ENCODE assay signal across 14 mouse cellular contexts in genomic region chr2:118873018-118873417, GRCm38 (mm10).
"Had no signal": no experiment of that assay in that cellular context is flagged by ENCODE, and none has a peak within 500 bp of the region (broad histone marks: within the 10 kb centered on the region; RNA-seq: fewer than 3 reads in every experiment).

No protein-coding gene starts in this region.

- H3K27me3 ChIP-seq: midbrain, embryonic 12.5 days; neural tube, embryonic 13.5 days; neural tube, embryonic 15.5 days; stomach, embryonic 15.5 days had no signal

- H3K4me1 ChIP-seq: midbrain, embryonic 10.5 days; midbrain, embryonic 12.5 days; neural tube, embryonic 13.5 days; neural tube, embryonic 15.5 days had no signal

- H3K4me3 ChIP-seq: midbrain, embryonic 10.5 days; midbrain, embryonic 12.5 days; myocyte; neural tube, embryonic 13.5 days; neural tube, embryonic 15.5 days; stomach, embryonic 15.5 days had no signal

- H3K9me3 ChIP-seq: midbrain, embryonic 10.5 days; midbrain, embryonic 12.5 days; neural tube, embryonic 13.5 days; neural tube, embryonic 15.5 days; stomach, embryonic 15.5 days had no signal

- H3K9ac ChIP-seq: lung, embryonic 14.5 days; midbrain, embryonic 12.5 days; neural tube, embryonic 13.5 days; neural tube, embryonic 15.5 days; stomach, embryonic 15.5 days had no signal

- DNase-seq: lung, embryonic 14.5 days; lung, postnatal 10 days; midbrain, embryonic 14.5 days; right cerebral cortex, postnatal 14 days; thymus, adult 2 months; thymus, postnatal 25 days; thymus, postnatal 4 days had no signal

- H3K27ac ChIP-seq: midbrain, embryonic 10.5 days; midbrain, embryonic 12.5 days; neural tube, embryonic 13.5 days; neural tube, embryonic 15.5 days; stomach, embryonic 15.5 days; stomach, postnatal 0 days had no signal
